Mouse (Mus musculus): ENCODE data around the gene Ankrd27. TPM values are rescaled to one million over a fixed set of nuclear protein-coding genes. Genes with fewer than 3 reads are reported as not detected.

The Ankrd27 gene
- polyA plus RNA-seq, 1 experiment from 2014 or later, result 29.2 TPM

DNA sequence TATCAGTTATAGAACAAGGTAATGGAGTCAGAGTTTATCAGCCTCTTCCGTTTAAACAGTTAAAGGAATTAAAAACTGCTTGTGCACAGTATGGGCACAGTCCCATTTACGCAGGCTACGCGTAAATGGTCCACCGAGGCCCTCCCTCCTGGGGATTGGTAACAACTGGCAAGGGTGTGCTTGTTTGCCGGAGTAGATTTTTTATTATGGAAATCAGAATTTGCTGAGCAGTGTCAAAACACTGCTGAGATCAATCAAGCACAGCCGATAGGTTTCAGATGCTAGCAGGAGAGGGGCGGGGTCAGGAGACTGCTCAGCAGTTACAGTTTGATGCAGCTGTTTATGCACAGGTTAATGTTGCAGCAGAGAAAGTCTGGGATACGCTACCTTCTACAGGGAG lies 102.2 kb downstream of the Ankrd27 start:
- DNase-seq (ENCODE audit: low spot score), result no peak

Other genes with a start within 250 kb of the Ankrd27 start
- gene Faap24, start 189.4 kb upstream of the Ankrd27 start, polyA plus RNA-seq (2015; fragmentation: Nextera tagmentation; extraction: Ambion mirVana), result 30.7 and 35.4 TPM in 2 replicates
- 28.5 and 30.8 TPM in 2 replicates for gene Cep89, start 189.2 kb upstream of the Ankrd27 start, polyA plus RNA-seq (2015; fragmentation: Nextera tagmentation; extraction: Ambion mirVana)
- gene Slc7a9, start 137.4 kb upstream of the Ankrd27 start, polyA plus RNA-seq (2015; fragmentation: Nextera tagmentation; extraction: Ambion mirVana), result not detected in 2 replicates
- gene Tdrd12, start 48.5 kb upstream of the Ankrd27 start, polyA plus RNA-seq (2015; fragmentation: Nextera tagmentation; extraction: Ambion mirVana), result not detected in 2 replicates
- gene Nudt19, start 29.9 kb upstream of the Ankrd27 start, polyA plus RNA-seq (2015; fragmentation: Nextera tagmentation; extraction: Ambion mirVana), result 99.2 and 105 TPM in 2 replicates
- 0.07 and 0.08 TPM in 2 replicates for gene Rgs9bp, start 662 bp upstream of the Ankrd27 start, polyA plus RNA-seq (2015; fragmentation: Nextera tagmentation; extraction: Ambion mirVana)
- 266 and 274 TPM in 2 replicates for gene Pdcd5, start 61.3 kb downstream of the Ankrd27 start, polyA plus RNA-seq (2015; fragmentation: Nextera tagmentation; extraction: Ambion mirVana)
- gene Dpy19l3, start 168.2 kb downstream of the Ankrd27 start, polyA plus RNA-seq (2015; fragmentation: Nextera tagmentation; extraction: Ambion mirVana), result 36.4 and 46.3 TPM in 2 replicates
- gene Zfp507, start 216.8 kb downstream of the Ankrd27 start, polyA plus RNA-seq (2015; fragmentation: Nextera tagmentation; extraction: Ambion mirVana), result 11.5 and 11.6 TPM in 2 replicates

Measured in thymus, postnatal 0 days (tissue).